Mouse (Mus musculus) midbrain, embryonic 11.5 days (tissue): ENCODE measurements at regions not wholly inside any gene's neighbourhood (a gene's known extent, or its start where the extent isn't known, plus 50 kb on each side); places are given as distances from the start of the nearest gene placed in this dataset.
A peak's percentile ranks its signal among the peaks of the same experiment; 100 is the strongest.

Source experiments
- ATAC-seq: fragments of 200-750 bp; cut with Nextera tagmentation; 2 replicates; pipeline ENCODE4 v1.8.0; 2017; ENCODE audit warnings: moderate TSS enrichment, moderate library complexity; ENCODE audit not compliant: low FRiP score
- DNase-seq: peaks from one replicate; pipeline ENCODE4 v3.0.0; 2015; ENCODE audit warnings: low spot score; ENCODE audit errors: missing footprints
- H3K27ac ChIP-seq: fragments of 300-500 bp; sonication (generic); 2 replicates; pipeline ENCODE4 v1.5.1; 2014; ENCODE audit warnings: low read depth, low read length
- H3K27me3 ChIP-seq: fragments of 300-500 bp; sonication (generic); 2 replicates; pipeline ENCODE4 v1.6.1; 2014; ENCODE audit warnings: mild to moderate bottlenecking, low read length, moderate library complexity, mixed read lengths; ENCODE audit not compliant: control insufficient read depth, insufficient read depth
- H3K36me3 ChIP-seq: fragments of 300-500 bp; sonication (generic); 2 replicates; pipeline ENCODE4 v1.6.1; 2014; ENCODE audit warnings: mild to moderate bottlenecking, low read length, moderate library complexity, mixed read lengths; ENCODE audit not compliant: control insufficient read depth, insufficient read depth
- H3K4me1 ChIP-seq: fragments of 300-500 bp; sonication (generic); 2 replicates; pipeline ENCODE4 v1.6.1; 2014; ENCODE audit warnings: low read length; ENCODE audit not compliant: control insufficient read depth, insufficient read depth
- H3K4me2 ChIP-seq: fragments of 300-500 bp; sonication (generic); 2 replicates; pipeline ENCODE4 v1.6.1; 2014; ENCODE audit warnings: mild to moderate bottlenecking, moderate library complexity
- H3K4me3 ChIP-seq: fragments of 300-500 bp; sonication (generic); 2 replicates; pipeline ENCODE4 v1.5.1; 2014; ENCODE audit warnings: low read depth, low read length
- H3K9ac ChIP-seq: fragments of 300-500 bp; sonication (generic); 2 replicates; pipeline ENCODE4 v1.6.1; 2014; ENCODE audit warnings: low read length
- H3K9me3 ChIP-seq: fragments of 300-500 bp; sonication (generic); 2 replicates; pipeline ENCODE4 v1.6.1; 2016; ENCODE audit warnings: low read length; ENCODE audit not compliant: control insufficient read depth
- WGBS: fragments of 180-500 bp; shearing (Covaris S2); extraction: QIAGEN DNeasy Blood & Tissue Kit; methylation state at CpG from one replicate; pipeline ENCODE4 v1.1.7; 2014; 5-methylcytosine and 5-hydroxymethylcytosine counted together

- WGBS = 65% methylated on average over 1 of the region's 1 CpGs
- H3K9me3 ChIP-seq = no peaks in the 10 kb centered on the region
- no peak overlapping the region for H3K27ac ChIP-seq
- no peak overlapping the region for H3K4me3 ChIP-seq
- no peak overlapping the region for H3K4me2 ChIP-seq
- no peaks in the 10 kb centered on the region for H3K36me3 ChIP-seq
- H3K4me1 ChIP-seq = no peaks in the 10 kb centered on the region
- peak; percentile 64; the same call in 1 of the 2 replicates for ATAC-seq
- H3K27me3 ChIP-seq = no peaks in the 10 kb centered on the region
- DNase-seq = no peak
- no peak overlapping the region for H3K9ac ChIP-seq
These were observed 62.3 kb upstream of the Gprin3 start for GRCm38 (mm10) chr6:59488386-59488785.

- no peak overlapping the region for H3K9ac ChIP-seq
- H3K27ac ChIP-seq = no peak overlapping the region
- DNase-seq = no peak
- no peaks in the 10 kb centered on the region for H3K27me3 ChIP-seq
- WGBS = 91% methylated on average over 3 of the region's 3 CpGs
- H3K4me2 ChIP-seq = no peak overlapping the region
- H3K4me3 ChIP-seq = no peak overlapping the region
- H3K4me1 ChIP-seq = no peaks in the 10 kb centered on the region
- no peak for ATAC-seq
- H3K36me3 ChIP-seq = no peaks in the 10 kb centered on the region
- no peaks in the 10 kb centered on the region for H3K9me3 ChIP-seq
These were observed 57.9 kb upstream of the Gprin3 start for GRCm38 (mm10) chr6:59484004-59484403.

- H3K27me3 ChIP-seq = no peaks in the 10 kb centered on the region
- H3K27ac ChIP-seq = no peak overlapping the region
- WGBS = 15% methylated on average over 3 of the region's 3 CpGs
- ATAC-seq (peak; percentile 75; the same call in 1 of the 2 replicates), DNase-seq (peak; percentile 86)
- H3K4me1 ChIP-seq = no peaks in the 10 kb centered on the region
- no peak overlapping the region for H3K4me2 ChIP-seq
- no peak overlapping the region for H3K4me3 ChIP-seq
- H3K36me3 ChIP-seq = no peaks in the 10 kb centered on the region
- no peaks in the 10 kb centered on the region for H3K9me3 ChIP-seq
- H3K9ac ChIP-seq = no peak overlapping the region
These were observed 57.5 kb upstream of the Gprin3 start for GRCm38 (mm10) chr6:59483587-59483986.
